Mouse (Mus musculus) forebrain, embryonic 15.5 days (tissue): Measurements from ENCODE around the gene Trak1. TPM values are rescaled to one million over a fixed set of nuclear protein-coding genes. Genes with fewer than 3 reads are reported as not detected.
"Not testable (repeated sequence)": the region's sequence is repeated elsewhere in the genome, so short reads cannot be mapped to it uniquely, and the experiment has no call there.

Experiments used
- ATAC-seq: fragments of 200-750 bp; cut with Nextera tagmentation; replicated peaks from 2 replicates; pipeline ENCODE4 v1.8.0; 2017; ENCODE audit warnings: mild to moderate bottlenecking, moderate TSS enrichment, moderate library complexity
- H3K27ac ChIP-seq: fragments of 300-500 bp; sonication (generic); replicated peaks from 2 replicates; pipeline ENCODE4 v1.5.1; 2015; ENCODE audit warnings: mild to moderate bottlenecking, inconsistent platforms
- H3K27me3 ChIP-seq: fragments of 300-500 bp; sonication (generic); 2 replicates; pipeline ENCODE4 v1.6.1; 2015; ENCODE audit warnings: inconsistent platforms
- H3K36me3 ChIP-seq: fragments of 300-500 bp; sonication (generic); 2 replicates; pipeline ENCODE4 v1.6.1; 2015; ENCODE audit warnings: mild to moderate bottlenecking, inconsistent platforms
- H3K4me1 ChIP-seq: fragments of 300-500 bp; sonication (generic); 2 replicates; pipeline ENCODE4 v1.6.1; 2015; ENCODE audit warnings: inconsistent platforms
- H3K4me2 ChIP-seq: fragments of 300-500 bp; sonication (generic); replicated peaks from 2 replicates; pipeline ENCODE4 v1.6.1; 2015; ENCODE audit warnings: mild to moderate bottlenecking, inconsistent platforms
- H3K4me3 ChIP-seq: fragments of 300-500 bp; sonication (generic); 2 replicates; pipeline ENCODE4 v1.5.1; 2015; ENCODE audit warnings: mild to moderate bottlenecking, inconsistent platforms
- H3K9ac ChIP-seq: fragments of 300-500 bp; sonication (generic); replicated peaks from 2 replicates; pipeline ENCODE4 v1.6.1; 2015; ENCODE audit warnings: mild to moderate bottlenecking, inconsistent platforms
- H3K9me3 ChIP-seq: fragments of 300-500 bp; sonication (generic); 2 replicates; pipeline ENCODE4 v1.6.1; 2016; ENCODE audit warnings: inconsistent platforms
- WGBS: fragments of 180-500 bp; shearing (Covaris S2); methylation state at CpG from one replicate; pipeline ENCODE4 v1.1.7; 2015; ENCODE audit warnings: mixed read lengths; 5-methylcytosine and 5-hydroxymethylcytosine counted together
- polyA plus RNA-seq: library from polyadenylated mRNA; unstranded; fragments of >200 nt; fragmentation: Nextera tagmentation; extraction: Ambion mirVana; gene quantifications from 2 replicates; pipeline ENCODE4 v1.2.1, GENCODE M21; 2015

Trak1 gene
- polyA plus RNA-seq, 1 experiment from 2014 or later, result 75.8 TPM

- no peaks in the 10 kb centered on the region for H3K27me3 ChIP-seq
- H3K9me3 ChIP-seq, result no peaks in the 10 kb centered on the region
- peaks cover 3% of the 10 kb centered on the region; the same call in 1 of the 2 replicates for H3K4me1 ChIP-seq
- H3K36me3 ChIP-seq, result peaks cover 20% of the 10 kb centered on the region; the same call in 1 of the 2 replicates
- no peak for ATAC-seq
- H3K4me2 ChIP-seq, result no peak overlapping the region
- no peak overlapping the region for H3K4me3 ChIP-seq
- no peak overlapping the region for H3K9ac ChIP-seq
- no peak overlapping the region for H3K27ac ChIP-seq
- WGBS, result 87% methylated on average over 1 of the region's 1 CpGs
Observed at GRCm38 (mm10) chr9:121436501-121436900, 139.2 kb downstream of the Trak1 start.

- Histone ChIP-seq H3K36me3 (peaks cover 43% of the 10 kb centered on the region), H3K27me3 (no peaks in the 10 kb centered on the region), H3K27ac (no peak overlapping the region; the same call in 1 of the 2 replicates), H3K9ac (no peak overlapping the region), H3K4me3 (no peak overlapping the region), H3K4me1 (peaks cover 11% of the 10 kb centered on the region), H3K9me3 (no peaks in the 10 kb centered on the region), H3K4me2 (no peak overlapping the region)
- WGBS, result 91% methylated on average over 1 of the region's 1 CpGs
- no peak for ATAC-seq
Observed at GRCm38 (mm10) chr9:121442145-121442544, 144.8 kb downstream of the Trak1 start.

- Histone ChIP-seq H3K36me3 (peaks cover 60% of the 10 kb centered on the region), H3K27me3 (no peaks in the 10 kb centered on the region), H3K9ac (no peak overlapping the region), H3K9me3 (no peaks in the 10 kb centered on the region), H3K4me3 (no peak overlapping the region), H3K4me2 (no peak overlapping the region), H3K4me1 (peaks cover 11% of the 10 kb centered on the region), H3K27ac (peak overlapping the region; percentile 70)
- 60% methylated on average over 31 of the region's 31 CpGs for WGBS
- ATAC-seq, result no peak
Observed at GRCm38 (mm10) chr9:121443696-121444366, 146.5 kb downstream of the Trak1 start.

- Histone ChIP-seq H3K27me3 (no peaks in the 10 kb centered on the region), H3K27ac (peak overlapping the region; percentile 70), H3K9me3 (no peaks in the 10 kb centered on the region), H3K4me1 (peaks cover 11% of the 10 kb centered on the region), H3K36me3 (peaks cover 65% of the 10 kb centered on the region), H3K4me3 (no peak overlapping the region), H3K9ac (no peak overlapping the region), H3K4me2 (no peak overlapping the region)
- no peak for ATAC-seq
- 60% methylated on average over 3 of the region's 3 CpGs for WGBS
Observed at GRCm38 (mm10) chr9:121444367-121444707, 147.0 kb downstream of the Trak1 start.

GRCm38 (mm10) chr9:121445364-121445763, 148.1 kb downstream of the Trak1 start:
- H3K4me2 ChIP-seq, result no peak overlapping the region
- H3K27me3 ChIP-seq, result no peaks in the 10 kb centered on the region
- no peak overlapping the region for H3K4me3 ChIP-seq
- peak overlapping the region; percentile 75 for H3K27ac ChIP-seq
- H3K9ac ChIP-seq, result no peak overlapping the region
- 88% methylated on average over 2 of the region's 2 CpGs for WGBS
- no peaks in the 10 kb centered on the region for H3K9me3 ChIP-seq
- peaks cover 11% of the 10 kb centered on the region for H3K4me1 ChIP-seq
- H3K36me3 ChIP-seq, result peaks cover 72% of the 10 kb centered on the region
- ATAC-seq, result no peak

GRCm38 (mm10) chr9:121446431-121446831, 149.1 kb downstream of the Trak1 start:
- peaks cover 75% of the 10 kb centered on the region for H3K36me3 ChIP-seq
- H3K9ac ChIP-seq, result no peak overlapping the region
- no peak overlapping the region for H3K4me3 ChIP-seq
- peaks cover 11% of the 10 kb centered on the region for H3K4me1 ChIP-seq
- peak overlapping the region; percentile 75 for H3K27ac ChIP-seq
- 79% methylated on average over 13 of the region's 13 CpGs for WGBS
- peak; percentile 42; the same call in 1 of the 2 replicates for ATAC-seq
- no peak overlapping the region for H3K4me2 ChIP-seq
- H3K9me3 ChIP-seq, result no peaks in the 10 kb centered on the region
- no peaks in the 10 kb centered on the region for H3K27me3 ChIP-seq

GRCm38 (mm10) chr9:121452342-121452942, 155.1 kb downstream of the Trak1 start:
- H3K27me3 ChIP-seq, H3K9ac ChIP-seq, H3K4me3 ChIP-seq, H3K9me3 ChIP-seq, H3K4me2 ChIP-seq, ATAC-seq, H3K4me1 ChIP-seq: not testable (repeated sequence)
- WGBS, result 41% methylated on average over 9 of the region's 9 CpGs
- H3K27ac ChIP-seq, result peak overlapping the region; percentile 43
- H3K36me3 ChIP-seq, result peaks cover 74% of the 10 kb centered on the region

GRCm38 (mm10) chr9:121454891-121455290, 157.6 kb downstream of the Trak1 start:
- Histone ChIP-seq H3K9ac (no peak overlapping the region), H3K36me3 (peaks cover 61% of the 10 kb centered on the region), H3K4me1 (no peaks in the 10 kb centered on the region), H3K27ac (no peak overlapping the region), H3K4me3 (no peak overlapping the region), H3K9me3 (no peaks in the 10 kb centered on the region), H3K27me3 (no peaks in the 10 kb centered on the region), H3K4me2 (no peak overlapping the region)
- no peak for ATAC-seq
- 95% methylated on average over 3 of the region's 3 CpGs for WGBS

GRCm38 (mm10) chr9:121456739-121457515, 159.6 kb downstream of the Trak1 start:
- H3K9me3 ChIP-seq, result no peaks in the 10 kb centered on the region
- H3K4me2 ChIP-seq, result no peak overlapping the region
- 89% methylated on average over 13 of the region's 13 CpGs for WGBS
- no peak overlapping the region for H3K9ac ChIP-seq
- H3K27me3 ChIP-seq, result no peaks in the 10 kb centered on the region
- H3K4me3 ChIP-seq, result no peak overlapping the region
- no peak overlapping the region for H3K27ac ChIP-seq
- H3K36me3 ChIP-seq, result peaks cover 67% of the 10 kb centered on the region
- no peaks in the 10 kb centered on the region for H3K4me1 ChIP-seq
- ATAC-seq, result no peak

GRCm38 (mm10) chr9:121458466-121458865, 161.2 kb downstream of the Trak1 start:
- Histone ChIP-seq H3K4me1 (no peaks in the 10 kb centered on the region), H3K4me2 (no peak overlapping the region), H3K9me3 (no peaks in the 10 kb centered on the region), H3K36me3 (peaks cover 67% of the 10 kb centered on the region), H3K27me3 (no peaks in the 10 kb centered on the region), H3K4me3 (no peak overlapping the region), H3K9ac (no peak overlapping the region), H3K27ac (no peak overlapping the region)
- no peak for ATAC-seq
- WGBS, result 35% methylated on average over 8 of the region's 8 CpGs

GRCm38 (mm10) chr9:121459950-121460349, 162.6 kb downstream of the Trak1 start:
- no peak overlapping the region for H3K4me2 ChIP-seq
- no peaks in the 10 kb centered on the region for H3K9me3 ChIP-seq
- peaks cover 63% of the 10 kb centered on the region for H3K36me3 ChIP-seq
- H3K27me3 ChIP-seq, result no peaks in the 10 kb centered on the region
- ATAC-seq, result no peak
- H3K4me1 ChIP-seq, result no peaks in the 10 kb centered on the region
- no peak overlapping the region for H3K9ac ChIP-seq
- no peak overlapping the region for H3K27ac ChIP-seq
- 72% methylated on average over 2 of the region's 2 CpGs for WGBS
- no peak overlapping the region for H3K4me3 ChIP-seq

GRCm38 (mm10) chr9:121460527-121460926, 163.2 kb downstream of the Trak1 start:
- Histone ChIP-seq H3K36me3 (peaks cover 61% of the 10 kb centered on the region), H3K9ac (no peak overlapping the region), H3K4me3 (no peak overlapping the region), H3K4me1 (no peaks in the 10 kb centered on the region), H3K4me2 (no peak overlapping the region), H3K27me3 (no peaks in the 10 kb centered on the region), H3K9me3 (no peaks in the 10 kb centered on the region), H3K27ac (no peak overlapping the region)
- no peak for ATAC-seq
- WGBS, result 84% methylated on average over 14 of the region's 16 CpGs
